Mouse (Mus musculus): ENCODE results near the gene Ssbp4. TPM values are rescaled to one million over a fixed set of nuclear protein-coding genes. Genes with fewer than 3 reads are reported as not detected.

Ssbp4 gene
- polyA plus RNA-seq (2017; shearing (Covaris generic)) = 17.3 TPM

DNA sequence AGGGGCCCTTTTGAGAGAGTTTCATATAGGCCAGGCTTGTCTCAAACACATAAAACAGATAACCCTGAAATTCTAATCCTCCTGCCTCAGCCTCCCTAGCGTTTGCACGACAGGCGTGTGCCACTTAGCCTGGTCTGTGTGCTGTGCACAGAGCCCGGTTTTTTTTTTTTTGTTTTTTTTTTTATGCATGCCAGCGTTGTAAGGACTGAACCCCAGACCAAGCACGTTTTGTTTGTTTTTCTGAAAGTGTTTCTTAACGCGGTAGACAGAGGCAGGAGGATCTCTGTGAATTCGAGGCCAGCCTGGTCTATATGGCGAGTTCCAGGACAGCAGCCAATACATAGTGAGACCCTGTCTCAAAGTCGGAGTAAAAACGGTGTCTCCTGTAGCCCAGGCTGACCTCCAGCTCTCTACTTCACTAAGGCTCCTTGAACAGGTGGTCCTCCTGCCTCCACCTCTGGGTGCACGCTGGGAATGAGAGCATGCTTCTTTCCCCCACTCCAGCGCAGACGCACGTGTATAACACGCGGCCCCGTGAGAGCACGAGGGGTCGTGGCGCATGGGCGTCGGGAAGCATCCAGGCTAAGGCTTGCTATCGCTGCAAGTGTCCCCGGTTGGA lies at the start of gene Ssbp4:
Gene Ssbp4, minus strand, starts transcription at position 124 of the 619 bp plus-strand sequence.

DNA sequence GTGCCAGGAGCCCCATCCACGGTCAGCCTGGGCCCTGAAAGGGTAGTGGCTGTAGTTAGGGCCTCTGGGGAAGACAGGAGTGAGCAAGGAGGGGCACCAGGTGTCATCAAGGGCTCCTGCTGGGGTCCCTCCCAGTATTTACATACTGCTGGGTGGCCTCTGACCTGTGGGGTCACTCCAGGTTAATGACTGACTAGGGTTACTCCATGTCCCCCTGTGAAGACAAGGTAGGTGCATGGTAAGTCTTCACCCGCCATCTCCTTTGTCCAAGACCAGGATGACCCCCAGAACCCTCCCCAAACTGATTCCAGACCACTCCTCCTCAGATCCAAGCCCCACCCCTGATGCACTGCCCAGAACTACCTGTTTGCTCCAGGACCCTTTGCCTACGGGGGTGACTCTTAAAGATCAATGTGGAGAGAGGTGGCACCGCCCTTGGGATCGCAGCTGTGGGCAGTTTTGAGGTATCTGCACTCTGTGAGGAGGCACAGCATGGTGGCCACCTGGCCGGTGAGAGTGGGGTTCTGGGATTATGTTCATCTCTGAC lies 23.7 kb upstream of the Ssbp4 start, which contains the start of gene Gdf15:
Gene Gdf15, minus strand, starts transcription at position 111 of the 547 bp plus-strand sequence.

DNA sequence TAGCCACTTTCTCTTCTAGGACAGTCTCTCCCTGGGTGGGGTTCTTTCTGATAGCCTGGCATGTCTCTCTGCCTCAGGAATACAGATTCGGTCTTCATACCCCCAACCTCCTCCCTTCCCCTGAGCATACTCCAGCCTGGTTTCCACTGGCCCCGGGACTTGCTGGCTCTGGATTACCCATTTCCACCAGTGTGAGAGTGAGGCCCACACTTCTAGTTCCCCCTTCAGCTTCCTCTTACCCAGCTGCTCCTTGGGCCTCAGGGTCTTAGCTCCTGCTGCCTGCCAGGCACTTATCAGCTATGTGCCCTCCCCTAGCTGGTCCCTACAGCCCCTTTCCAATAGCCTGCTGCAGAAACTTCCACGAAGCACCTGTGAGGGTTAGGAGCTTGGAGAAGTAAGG lies 7.2 kb upstream of the Ssbp4 start, which contains the start of gene Lrrc25:
Gene Lrrc25, plus strand, starts transcription at position 262 of the 400 bp plus-strand sequence.

DNA sequence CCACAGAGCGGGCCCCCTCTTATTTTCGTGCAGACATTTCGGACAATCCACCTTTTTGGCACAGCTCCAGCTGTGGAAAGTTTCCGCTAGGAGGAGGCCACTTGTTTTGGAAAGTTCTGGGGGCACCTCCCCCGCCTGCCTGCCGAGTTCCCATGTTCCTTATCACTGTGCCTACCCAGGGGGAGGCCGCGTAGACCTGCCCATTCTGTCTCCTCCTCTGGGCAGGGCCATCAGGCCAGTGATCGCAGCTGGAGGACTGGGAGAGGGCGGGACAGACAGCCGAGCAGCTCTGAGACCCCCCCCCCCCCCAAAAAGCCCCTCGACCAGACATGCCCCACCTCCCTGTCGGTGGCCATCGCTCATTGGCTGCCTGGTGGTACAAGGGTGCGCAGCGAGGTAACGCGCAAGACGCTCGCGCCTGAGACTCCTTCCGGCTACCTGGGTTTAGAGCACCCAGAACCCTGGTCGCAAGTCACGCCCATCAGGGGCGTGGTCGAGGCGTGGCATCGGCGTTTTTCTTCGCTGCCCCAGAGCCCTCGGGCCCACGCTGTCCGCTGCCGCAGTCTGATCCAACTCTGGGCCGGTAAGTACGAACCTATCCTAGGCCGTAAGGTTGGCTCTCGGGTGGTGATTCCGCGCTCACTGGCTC lies 14.6 kb downstream of the Ssbp4 start, which contains the start of gene Isyna1:
Gene Isyna1, plus strand, starts transcription at position 413 of the 649 bp plus-strand sequence.

Other genes starting within 250 kb of the Ssbp4 start
- 0.20 TPM for gene Comp, start 235.3 kb downstream of the Ssbp4 start, polyA plus RNA-seq (2017; shearing (Covaris generic))
- 14.5 TPM for gene Crtc1, start 169.3 kb downstream of the Ssbp4 start, polyA plus RNA-seq (2017; shearing (Covaris generic))
- 15.2 TPM for gene Klhl26, start 131.9 kb downstream of the Ssbp4 start, polyA plus RNA-seq (2017; shearing (Covaris generic))
- gene Tmem59l, start 121.5 kb downstream of the Ssbp4 start, polyA plus RNA-seq (2017; shearing (Covaris generic)) = not detected
- gene Crlf1, start 115.7 kb downstream of the Ssbp4 start, polyA plus RNA-seq (2017; shearing (Covaris generic)) = not detected
- gene Rex1bd, start 102.1 kb downstream of the Ssbp4 start, polyA plus RNA-seq (2017; shearing (Covaris generic)) = 105 TPM
- gene Uba52, start 98.1 kb downstream of the Ssbp4 start, polyA plus RNA-seq (2017; shearing (Covaris generic)) = 1,261 TPM
- 429 TPM for gene Fkbp8, start 81.1 kb downstream of the Ssbp4 start, polyA plus RNA-seq (2017; shearing (Covaris generic))
- gene Kxd1, start 80.9 kb downstream of the Ssbp4 start, polyA plus RNA-seq (2017; shearing (Covaris generic)) = 94.0 TPM
- 41.2 TPM for gene Ell, start 69.4 kb downstream of the Ssbp4 start, polyA plus RNA-seq (2017; shearing (Covaris generic))
- gene Isyna1, start 14.5 kb downstream of the Ssbp4 start, polyA plus RNA-seq (2017; shearing (Covaris generic)) = 71.1 TPM
- 0.33 TPM for gene Lrrc25, start 7.3 kb upstream of the Ssbp4 start, polyA plus RNA-seq (2017; shearing (Covaris generic))
- not detected for gene Gdf15, start 23.6 kb upstream of the Ssbp4 start, polyA plus RNA-seq (2017; shearing (Covaris generic))
- gene Pgpep1, start 51.5 kb upstream of the Ssbp4 start, polyA plus RNA-seq (2017; shearing (Covaris generic)) = 8.9 TPM
- 297 TPM for gene Lsm4, start 64.4 kb upstream of the Ssbp4 start, polyA plus RNA-seq (2017; shearing (Covaris generic))
- 18.4 TPM for gene Jund, start 90.1 kb upstream of the Ssbp4 start, polyA plus RNA-seq (2017; shearing (Covaris generic))
- gene Iqcn, start 94.6 kb upstream of the Ssbp4 start, polyA plus RNA-seq (2017; shearing (Covaris generic)) = 0.13 TPM
- not detected for gene Gm3336, start 109.7 kb upstream of the Ssbp4 start, polyA plus RNA-seq (2017; shearing (Covaris generic))
- gene Pde4c, start 114.8 kb upstream of the Ssbp4 start, polyA plus RNA-seq (2017; shearing (Covaris generic)) = 0.61 TPM
- 11.2 TPM for gene Rab3a, start 145.8 kb upstream of the Ssbp4 start, polyA plus RNA-seq (2017; shearing (Covaris generic))
- 14.6 TPM for gene Mpv17l2, start 152.1 kb upstream of the Ssbp4 start, polyA plus RNA-seq (2017; shearing (Covaris generic))
- gene Pik3r2, start 167.8 kb upstream of the Ssbp4 start, polyA plus RNA-seq (2017; shearing (Covaris generic)) = 19.7 TPM
- gene Mast3, start 196.2 kb upstream of the Ssbp4 start, polyA plus RNA-seq (2017; shearing (Covaris generic)) = 74.1 TPM
- 82.1 TPM for gene Il12rb1, start 199.6 kb upstream of the Ssbp4 start, polyA plus RNA-seq (2017; shearing (Covaris generic))
- 4.3 TPM for gene Arrdc2, start 230.8 kb upstream of the Ssbp4 start, polyA plus RNA-seq (2017; shearing (Covaris generic))